Mouse (Mus musculus): Measurements from ENCODE around the gene 1700088E04Rik.

The 1700088E04Rik gene

GRCm38 (mm10) chr15:79098220-79098619, 42.8 kb downstream of the 1700088E04Rik start:
- DNase-seq = no peak

- DNase-seq = peak; percentile 83
Observed at GRCm38 (mm10) chr15:79097611-79098025, 43.4 kb downstream of the 1700088E04Rik start.

- no peak for DNase-seq
Observed at GRCm38 (mm10) chr15:79097135-79097534, 43.9 kb downstream of the 1700088E04Rik start.

DNA sequence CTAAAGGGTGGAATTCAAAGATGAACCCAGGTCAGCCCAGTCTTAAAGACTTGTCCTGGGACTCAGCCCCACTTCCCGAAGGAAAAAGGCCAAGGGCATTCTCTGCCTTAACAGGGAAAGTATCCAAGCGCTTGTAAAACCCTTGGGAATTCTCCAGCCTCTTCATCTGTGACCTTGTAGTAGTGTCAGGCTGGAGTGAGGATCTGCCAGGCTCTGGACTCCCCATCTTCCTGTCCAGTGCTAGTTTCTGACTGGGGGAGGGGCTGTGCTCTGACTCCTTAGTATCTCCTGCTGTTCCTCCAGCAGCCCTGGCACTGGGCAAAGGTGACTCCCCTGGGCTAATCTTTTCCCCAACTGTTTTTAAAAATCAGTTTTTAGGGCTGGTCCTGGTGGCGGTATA, 44.5 kb downstream of the 1700088E04Rik start:
- DNase-seq = peak; percentile 63

DNA sequence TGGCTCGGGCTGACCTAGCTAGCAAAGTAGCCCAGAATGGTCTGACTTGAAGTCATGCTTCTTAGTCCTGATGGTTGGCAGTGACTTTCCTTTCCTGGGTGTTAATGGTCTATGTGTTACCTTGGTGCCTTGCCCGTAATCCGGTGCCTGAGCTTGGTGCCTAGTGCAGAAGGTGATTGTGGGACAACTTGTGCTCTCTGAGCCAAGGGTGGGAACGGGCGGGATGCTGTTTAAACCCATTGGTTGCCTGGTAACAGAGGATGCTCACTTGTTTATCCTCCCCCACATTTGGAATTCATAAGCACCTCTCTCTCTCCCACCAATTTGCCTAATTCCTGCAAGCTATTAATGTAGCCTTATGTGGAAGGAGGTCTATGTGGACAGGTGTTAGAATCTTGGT, 45.6 kb downstream of the 1700088E04Rik start:
- DNase-seq = no peak

DNA sequence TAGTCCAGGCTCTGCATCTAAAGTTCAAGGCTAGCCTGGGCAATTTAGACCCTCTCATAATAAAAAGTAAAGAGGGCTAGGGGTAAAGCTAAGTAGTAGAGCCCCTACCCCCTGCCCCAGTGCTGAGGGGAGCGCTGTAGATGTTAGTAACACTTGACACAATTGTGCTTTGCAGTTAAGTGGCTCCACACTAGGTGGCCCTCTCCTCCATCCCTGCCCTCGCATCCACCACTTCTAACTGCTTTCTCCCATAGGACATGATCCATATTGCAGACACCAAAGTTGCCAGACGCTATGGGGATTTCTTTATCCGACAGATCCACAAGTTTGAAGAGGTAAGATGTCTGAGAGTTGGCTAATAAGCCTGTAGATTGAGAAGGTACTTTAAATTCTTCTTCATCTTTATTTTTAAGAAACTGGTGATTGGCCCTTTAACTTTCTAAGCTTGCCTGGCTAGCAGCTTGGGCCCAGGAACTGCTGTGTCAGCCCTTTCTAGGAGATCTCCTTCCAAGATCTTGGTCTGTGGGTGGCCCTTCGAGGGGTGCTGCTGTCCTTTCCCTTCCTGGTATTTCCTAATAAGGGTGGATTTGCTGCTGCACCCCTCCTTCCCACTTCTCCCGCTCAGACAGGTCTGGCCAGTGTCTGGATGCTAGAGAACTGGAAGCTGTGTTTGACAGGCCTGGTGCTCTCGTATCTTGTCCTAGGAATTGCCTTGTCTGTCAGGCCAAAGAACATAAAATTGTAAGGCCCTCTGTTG, 47.8 kb downstream of the 1700088E04Rik start:
- no peak for DNase-seq

DNA sequence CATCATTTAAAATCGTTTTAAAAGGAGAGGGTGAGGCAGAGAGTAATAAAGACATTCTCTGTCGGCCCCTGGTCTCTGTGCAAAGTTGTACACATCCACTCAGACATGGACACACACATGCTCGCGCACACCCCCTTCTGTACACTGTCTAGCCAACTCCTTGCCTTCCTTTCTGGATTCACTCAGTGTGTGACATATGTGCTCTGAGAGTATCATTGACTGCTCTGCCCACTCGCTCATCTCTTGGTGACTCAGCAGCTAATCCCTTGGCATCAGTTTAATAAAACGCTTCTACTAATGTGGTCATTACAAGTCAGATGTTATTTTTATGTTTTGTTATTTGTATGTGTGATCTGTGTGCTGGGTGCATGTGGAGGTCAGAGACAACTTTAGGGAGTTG, 48.8 kb downstream of the 1700088E04Rik start:
- DNase-seq = no peak

DNA sequence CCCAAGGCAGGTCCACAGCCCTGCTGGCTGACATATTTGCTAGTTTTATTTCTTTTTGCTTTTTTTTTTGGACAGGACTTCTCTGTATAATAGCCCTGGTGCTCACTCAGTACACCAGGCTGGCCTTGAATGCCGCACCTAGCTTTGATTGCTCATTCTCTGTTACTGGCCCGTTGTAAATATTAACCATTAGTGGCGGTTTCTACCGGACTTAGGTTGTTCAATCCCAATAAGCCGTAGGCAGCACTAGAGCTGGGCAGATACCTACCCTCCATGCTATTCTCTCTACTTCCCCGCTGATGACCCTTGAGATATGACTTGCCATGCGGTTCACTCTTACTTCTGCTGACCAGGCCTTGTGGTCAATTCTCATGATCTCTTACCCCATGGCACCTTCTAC, 61.5 kb downstream of the 1700088E04Rik start:
- DNase-seq = no peak

Measured in kidney, adult 11 months (tissue).